Mouse (Mus musculus) forebrain, embryonic 12.5 days (tissue): ENCODE measurements around the gene Mansc1. TPM values are rescaled to one million over a fixed set of nuclear protein-coding genes. Genes with fewer than 3 reads are reported as not detected.

Experiments
- ATAC-seq: fragments of 200-750 bp; cut with Nextera tagmentation; 2 replicates; pipeline ENCODE4 v1.8.0; 2017; ENCODE audit warnings: moderate TSS enrichment; ENCODE audit not compliant: low FRiP score
- H3K27ac ChIP-seq: fragments of 300-500 bp; sonication (generic); 2 replicates; pipeline ENCODE4 v1.5.1; 2016; ENCODE audit warnings: mild to moderate bottlenecking
- H3K27me3 ChIP-seq: fragments of 300-500 bp; sonication (generic); 2 replicates; pipeline ENCODE4 v1.6.1; 2016; ENCODE audit warnings: mild to moderate bottlenecking
- H3K36me3 ChIP-seq: fragments of 300-500 bp; sonication (generic); replicated peaks from 2 replicates; pipeline ENCODE4 v1.6.1; 2016; ENCODE audit warnings: mild to moderate bottlenecking
- H3K4me1 ChIP-seq: fragments of 300-500 bp; sonication (generic); 2 replicates; pipeline ENCODE4 v1.6.1; 2016
- H3K4me2 ChIP-seq: fragments of 300-500 bp; sonication (generic); 2 replicates; pipeline ENCODE4 v1.6.1; 2016; ENCODE audit warnings: mild to moderate bottlenecking, moderate library complexity
- H3K4me3 ChIP-seq: fragments of 300-500 bp; sonication (generic); replicated peaks from 2 replicates; pipeline ENCODE4 v1.5.1; 2016; ENCODE audit warnings: mild to moderate bottlenecking
- H3K9ac ChIP-seq: fragments of 300-500 bp; sonication (generic); 2 replicates; pipeline ENCODE4 v1.6.1; 2016; ENCODE audit warnings: mild to moderate bottlenecking
- H3K9me3 ChIP-seq: fragments of 300-500 bp; sonication (generic); 2 replicates; pipeline ENCODE4 v1.6.1; 2016
- WGBS: fragments of 180-500 bp; shearing (Covaris S2); methylation state at CpG from one replicate; pipeline ENCODE4 v1.1.7; 2016; 5-methylcytosine and 5-hydroxymethylcytosine counted together
- polyA plus RNA-seq: library from polyadenylated mRNA; unstranded; fragments of >200 nt; fragmentation: Nextera tagmentation; extraction: Ambion mirVana; gene quantifications from 2 replicates; pipeline ENCODE4 v1.2.1, GENCODE M21; 2016

Gene Mansc1
- polyA plus RNA-seq, 1 experiment from 2014 or later: 1.1 TPM

- Histone ChIP-seq H3K9ac (no peak overlapping the region), H3K4me2 (no peak overlapping the region), H3K4me1 (peaks cover 5% of the 10 kb centered on the region; the same call in 1 of the 2 replicates), H3K27ac (no peak overlapping the region), H3K36me3 (no peaks in the 10 kb centered on the region), H3K4me3 (no peak overlapping the region), H3K27me3 (no peaks in the 10 kb centered on the region), H3K9me3 (no peaks in the 10 kb centered on the region)
- whole genome bisulfite sequencing: 62% methylated on average over 5 of the region's 5 CpGs
- no peak for ATAC-seq
Measured at GRCm38 (mm10) chr6:134582110-134582509, 50.2 kb downstream of the Mansc1 start.

DNA sequence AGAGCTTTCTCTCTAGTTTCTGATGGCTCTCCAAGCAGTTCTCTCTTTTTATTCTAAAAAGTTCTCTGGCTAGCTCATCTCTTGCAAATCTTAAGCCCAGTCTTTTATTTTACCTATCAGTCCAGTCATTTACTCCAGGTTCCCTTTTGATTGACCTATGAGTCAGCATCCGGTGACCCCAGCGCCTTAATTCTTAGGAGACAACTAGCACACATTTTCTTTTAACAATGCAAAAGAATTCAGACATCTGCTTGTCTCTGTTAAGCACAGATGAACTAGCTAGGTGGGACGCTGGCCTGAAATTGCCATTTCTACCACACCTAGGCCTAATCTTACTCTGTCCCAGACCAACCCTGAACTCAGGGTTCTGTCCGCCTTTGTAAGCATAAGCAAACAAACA, 52.8 kb downstream of the Mansc1 start:
- H3K27ac ChIP-seq: no peak overlapping the region
- H3K36me3 ChIP-seq: no peaks in the 10 kb centered on the region
- no peaks in the 10 kb centered on the region for H3K9me3 ChIP-seq
- no peaks in the 10 kb centered on the region for H3K27me3 ChIP-seq
- H3K4me2 ChIP-seq: no peak overlapping the region
- 92% methylated on average over 4 of the region's 4 CpGs for WGBS
- H3K4me3 ChIP-seq: no peak overlapping the region
- no peak overlapping the region for H3K9ac ChIP-seq
- H3K4me1 ChIP-seq: peaks cover 5% of the 10 kb centered on the region; the same call in 1 of the 2 replicates
- ATAC-seq: no peak

DNA sequence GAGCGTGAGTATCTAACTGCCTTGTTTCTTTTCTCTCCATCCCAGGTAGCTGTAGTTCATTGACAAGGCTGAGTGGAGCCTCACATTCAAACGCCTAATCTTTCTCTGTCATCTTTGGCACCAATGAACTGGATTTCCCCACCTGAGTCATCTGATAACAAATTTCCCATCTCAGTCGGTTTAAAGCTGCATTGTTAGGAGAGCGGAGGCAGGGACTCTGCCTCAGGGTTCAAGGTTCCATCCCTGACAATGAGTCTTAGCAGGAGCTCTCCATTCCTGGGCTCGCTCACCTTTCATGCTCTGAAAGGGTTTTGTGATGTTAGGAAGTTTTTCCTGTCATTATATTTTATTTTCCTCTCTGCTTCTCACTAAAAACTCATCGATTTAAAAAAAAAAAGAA, 54.2 kb downstream of the Mansc1 start:
- Histone ChIP-seq H3K36me3 (no peaks in the 10 kb centered on the region), H3K4me3 (no peak overlapping the region), H3K4me1 (peaks cover 5% of the 10 kb centered on the region; the same call in 1 of the 2 replicates), H3K9ac (no peak overlapping the region), H3K4me2 (no peak overlapping the region), H3K27ac (no peak overlapping the region), H3K27me3 (no peaks in the 10 kb centered on the region), H3K9me3 (no peaks in the 10 kb centered on the region)
- 65% methylated on average over 6 of the region's 6 CpGs for WGBS
- no peak for ATAC-seq

- H3K27me3 ChIP-seq: no peaks in the 10 kb centered on the region
- WGBS: 73% methylated on average over 3 of the region's 3 CpGs
- H3K36me3 ChIP-seq: no peaks in the 10 kb centered on the region
- no peak overlapping the region for H3K4me2 ChIP-seq
- H3K4me3 ChIP-seq: no peak overlapping the region
- H3K4me1 ChIP-seq: no peaks in the 10 kb centered on the region
- no peak for ATAC-seq
- H3K9ac ChIP-seq: no peak overlapping the region
- H3K27ac ChIP-seq: no peak overlapping the region
- no peaks in the 10 kb centered on the region for H3K9me3 ChIP-seq
Measured at GRCm38 (mm10) chr6:134575288-134575741, 57.0 kb downstream of the Mansc1 start.

DNA sequence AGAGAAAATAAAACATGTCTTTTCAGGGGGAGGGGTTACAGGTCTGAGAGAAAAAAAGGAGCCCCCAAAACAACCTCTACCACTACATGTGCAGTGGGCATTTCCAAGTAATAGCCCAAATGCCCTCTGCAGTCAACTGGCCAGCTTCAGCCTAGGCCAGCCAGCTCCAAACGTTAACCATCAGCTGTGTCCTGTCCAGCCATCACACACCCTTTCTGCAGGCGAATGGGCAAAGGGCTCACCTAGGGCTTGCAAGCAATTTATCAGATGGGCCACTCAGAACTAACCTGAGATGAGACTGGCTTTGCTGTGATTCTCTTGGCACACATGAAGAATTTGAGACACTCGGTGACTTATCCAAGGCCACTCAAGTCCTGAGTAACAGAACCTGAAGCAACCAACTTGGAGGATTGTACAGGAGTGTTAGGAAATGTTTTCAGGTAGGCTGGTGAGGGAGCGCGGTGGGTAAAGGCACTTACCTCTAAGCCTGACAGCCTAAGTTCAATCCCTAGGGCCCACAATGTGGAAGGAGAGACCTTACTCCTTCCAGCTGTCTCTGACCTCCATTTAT, 64.2 kb downstream of the Mansc1 start:
- H3K9ac ChIP-seq: no peak overlapping the region

DNA sequence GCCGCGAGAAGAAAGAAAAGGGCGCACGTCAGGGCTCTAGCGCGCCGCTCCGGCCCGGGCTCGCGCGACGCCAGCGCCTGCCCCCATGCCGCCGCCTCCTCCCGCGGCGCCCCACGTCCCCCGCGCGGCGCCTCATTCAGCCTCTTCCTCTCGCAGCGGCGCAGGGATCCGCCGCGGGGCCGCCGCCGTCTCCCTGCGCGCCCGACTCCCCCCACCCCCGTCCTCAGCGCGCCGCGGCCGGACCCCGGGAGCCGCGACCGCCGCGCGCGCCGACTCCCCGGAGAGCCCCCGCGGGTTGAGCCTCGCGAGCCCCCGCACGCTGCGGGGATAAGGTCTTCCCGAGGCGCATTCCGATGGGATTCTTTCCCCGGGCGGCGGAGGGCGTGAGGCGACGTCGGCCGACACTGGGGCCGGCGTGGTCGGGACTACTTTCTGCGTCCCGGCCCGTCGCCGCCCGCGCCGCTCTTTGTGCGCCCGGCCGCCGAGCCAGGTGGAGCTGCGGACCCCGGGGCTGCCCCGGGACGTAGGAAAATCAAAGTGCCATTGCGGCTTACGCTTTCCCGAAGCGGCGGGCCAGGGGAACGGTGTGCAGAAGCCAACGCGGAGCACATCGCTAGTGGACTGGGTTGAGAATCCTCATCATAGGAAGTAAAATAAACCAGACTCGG, 65.3 kb downstream of the Mansc1 start, which contains the start of gene Lrp6:
TSS of gene Lrp6 (minus strand) at position 148 of the 668 bp plus-strand sequence.
- ATAC-seq: peak; percentile 95
- Histone ChIP-seq H3K9me3 (no peaks in the 10 kb centered on the region), H3K4me2 (peak within 1 kb of the TSS; percentile 76), H3K4me3 (peak within 1 kb of the TSS; percentile 97), H3K36me3 (no peaks in the 10 kb centered on the region), H3K27me3 (no peaks in the 10 kb centered on the region), H3K4me1 (peaks cover 24% of the 10 kb centered on the region), H3K9ac (peak within 1 kb of the TSS; percentile 95), H3K27ac (peak within 1 kb of the TSS; percentile 99)
- under 1% methylated on average over 80 of the region's 99 CpGs for WGBS

More for the DNA sequence above, 64.2 kb downstream of the Mansc1 start:
- Histone ChIP-seq H3K4me2 (no peak overlapping the region), H3K36me3 (no peaks in the 10 kb centered on the region), H3K27me3 (no peaks in the 10 kb centered on the region), H3K4me1 (peaks cover 24% of the 10 kb centered on the region), H3K9me3 (no peaks in the 10 kb centered on the region), H3K27ac (no peak overlapping the region), H3K4me3 (no peak overlapping the region)
- 72% methylated on average over 5 of the region's 5 CpGs for WGBS
- no peak for ATAC-seq

DNA sequence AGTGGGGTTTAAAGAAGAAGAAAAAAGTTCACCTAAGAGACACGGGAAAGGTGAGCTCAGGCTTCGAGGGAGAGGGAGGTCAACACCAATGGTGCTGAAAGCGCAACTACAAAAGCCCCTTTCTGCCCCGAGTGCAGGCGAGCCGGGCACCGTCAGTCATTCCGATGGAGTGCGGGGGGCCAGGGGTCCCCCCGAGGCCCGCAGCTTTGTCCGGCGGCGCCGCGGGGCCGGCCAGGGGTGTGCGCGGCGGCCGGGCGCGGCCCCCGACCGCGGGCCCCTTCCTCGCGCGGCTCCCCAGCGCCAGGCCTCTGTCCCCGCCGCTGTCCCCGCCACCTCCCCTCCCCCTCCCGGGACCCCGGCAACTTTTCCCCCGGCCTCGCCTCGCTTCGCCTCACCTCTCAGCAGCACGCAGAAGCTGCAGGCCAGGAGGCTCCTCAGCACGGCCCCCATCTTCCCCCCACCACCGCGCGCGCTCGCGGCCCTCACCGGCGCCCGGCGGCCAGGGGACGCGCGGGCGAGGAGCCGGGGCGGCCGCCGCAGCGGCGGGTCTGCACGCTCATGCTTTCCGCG, 66.0 kb downstream of the Mansc1 start:
- H3K4me2 ChIP-seq: peak overlapping the region; percentile 76
- under 1% methylated on average over 60 of the region's 64 CpGs for WGBS
- peak; percentile 72 for ATAC-seq

GRCm38 (mm10) chr6:134565606-134566247, 66.6 kb downstream of the Mansc1 start:
- 1% methylated on average over 19 of the region's 19 CpGs for WGBS
- H3K9ac ChIP-seq: peak overlapping the region; percentile 95
- H3K4me3 ChIP-seq: peak overlapping the region; percentile 97
- H3K4me2 ChIP-seq: peak overlapping the region; percentile 76
- peak overlapping the region; percentile 99; the same call in 1 of the 2 replicates for H3K27ac ChIP-seq
- H3K4me1 ChIP-seq: peaks cover 24% of the 10 kb centered on the region
- no peaks in the 10 kb centered on the region for H3K27me3 ChIP-seq
- no peak for ATAC-seq
- no peaks in the 10 kb centered on the region for H3K36me3 ChIP-seq
- H3K9me3 ChIP-seq: no peaks in the 10 kb centered on the region

More for the DNA sequence above, 66.0 kb downstream of the Mansc1 start:
- Histone ChIP-seq H3K27ac (peak overlapping the region; percentile 99), H3K9me3 (no peaks in the 10 kb centered on the region), H3K9ac (peak overlapping the region; percentile 95), H3K36me3 (no peaks in the 10 kb centered on the region), H3K27me3 (no peaks in the 10 kb centered on the region), H3K4me1 (peaks cover 24% of the 10 kb centered on the region), H3K4me3 (peak overlapping the region; percentile 97)

- Histone ChIP-seq H3K4me2 (peak overlapping the region; percentile 76), H3K27me3 (no peaks in the 10 kb centered on the region), H3K9ac (no peak overlapping the region), H3K4me3 (peak overlapping the region; percentile 97; the same call in 1 of the 2 replicates), H3K4me1 (peaks cover 26% of the 10 kb centered on the region), H3K9me3 (no peaks in the 10 kb centered on the region), H3K27ac (no peak overlapping the region), H3K36me3 (no peaks in the 10 kb centered on the region)
- no peak for ATAC-seq
- 79% methylated on average over 2 of the region's 2 CpGs for WGBS
Measured at GRCm38 (mm10) chr6:134564539-134564938, 67.7 kb downstream of the Mansc1 start.

- ATAC-seq: no peak
- H3K27ac ChIP-seq: no peak overlapping the region
Measured at GRCm38 (mm10) chr6:134559635-134560034, 72.7 kb downstream of the Mansc1 start.

More at GRCm38 (mm10) chr6:134559635-134560034, 72.7 kb downstream of the Mansc1 start:
- H3K36me3 ChIP-seq: no peaks in the 10 kb centered on the region
- no peak overlapping the region for H3K4me3 ChIP-seq
- H3K4me1 ChIP-seq: peaks cover 37% of the 10 kb centered on the region
- 75% methylated on average over 3 of the region's 3 CpGs for WGBS
- H3K4me2 ChIP-seq: no peak overlapping the region
- H3K9ac ChIP-seq: no peak overlapping the region
- H3K27me3 ChIP-seq: no peaks in the 10 kb centered on the region
- no peaks in the 10 kb centered on the region for H3K9me3 ChIP-seq
